Mouse (Mus musculus) liver, embryonic 14 days (tissue): ENCODE measurements around the gene Ikbkg. TPM values are rescaled to one million over a fixed set of nuclear protein-coding genes. Genes with fewer than 3 reads are reported as not detected.

Experiments used
- polyA plus RNA-seq: library from polyadenylated mRNA; depleted of rRNA; stranded (reverse); fragments of >200 nt; gene quantifications from 2 replicates; pipeline ENCODE4 v1.2.3, GENCODE M21; 2012; rRNA removed

Ikbkg gene
- 12.9 and 13.4 TPM in 2 replicates for polyA plus RNA-seq

GRCm38 (mm10) chrX:74392535-74393443 is at the start of gene Ikbkg, which contains the start of gene Fam3a:
Ikbkg (plus strand) TSS chrX:74393290.
Fam3a (minus strand) TSS chrX:74393272.

DNA sequence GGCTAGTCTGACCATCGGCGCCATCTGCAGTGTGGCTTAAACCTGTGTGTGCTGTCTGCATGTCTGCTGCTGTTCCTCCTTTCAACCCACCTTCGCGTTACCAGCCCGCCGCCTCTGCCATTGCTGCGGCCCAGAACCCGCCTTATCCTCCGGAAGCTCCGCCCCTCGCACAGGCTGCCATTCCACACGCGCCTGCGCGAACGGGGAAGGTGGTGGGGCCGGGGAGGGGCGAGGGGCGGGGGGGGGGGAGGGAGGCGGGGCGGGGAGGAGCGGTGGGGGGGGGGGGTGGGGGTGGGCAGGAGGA is 39.7 kb upstream of the Ikbkg start, which contains the start of gene Lage3:
TSS of gene Lage3 (minus strand) at position 152 of the 304 bp plus-strand sequence.

DNA sequence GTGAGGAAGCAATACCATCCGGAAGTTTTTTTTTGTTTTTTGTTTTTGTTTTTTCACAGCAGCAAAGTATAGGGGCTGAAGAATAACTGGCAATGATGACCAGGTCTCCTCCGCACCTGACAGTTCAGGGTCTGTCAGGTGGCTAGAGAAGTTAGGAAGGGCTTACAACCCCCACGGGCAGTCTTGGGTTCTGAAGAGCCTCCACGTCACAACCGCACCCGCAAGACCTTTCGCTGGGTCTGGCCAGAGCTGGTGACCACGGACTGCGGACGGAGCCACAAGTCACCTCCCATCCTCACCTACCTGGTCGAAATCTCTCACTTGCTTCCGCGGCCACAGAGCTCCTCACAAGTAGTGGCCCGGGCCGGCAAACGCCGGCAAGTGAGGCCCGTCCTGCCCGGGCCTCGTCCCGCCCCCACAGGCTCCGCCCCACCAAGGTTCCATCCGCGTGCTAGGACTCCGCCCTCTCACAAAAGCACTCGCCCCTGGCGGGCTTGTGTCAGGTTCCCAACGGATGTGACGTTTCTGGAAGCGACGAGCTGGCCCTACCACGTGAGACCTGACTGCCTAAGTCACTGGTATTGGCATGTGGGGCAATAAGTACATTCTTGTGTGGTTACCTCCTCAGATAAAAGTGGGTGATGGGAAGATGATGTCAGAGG is 20.1 kb upstream of the Ikbkg start, which contains the start of the genes Ubl4a and Slc10a3:
TSS of gene Ubl4a (minus strand) at position 331 of the 662 bp plus-strand sequence.
TSS of gene Slc10a3 (minus strand) at position 462 of the 662 bp plus-strand sequence.

GRCm38 (mm10) chrX:74428826-74429276 is 35.8 kb downstream of the Ikbkg start, which contains the start of gene G6pdx:
G6pdx (minus strand) TSS chrX:74429194.

GRCm38 (mm10) chrX:74481349-74481885 is 88.3 kb downstream of the Ikbkg start, which contains the start of gene Gm6880:
Gm6880 (minus strand) TSS chrX:74481399.

Other genes with a start within 250 kb of the Ikbkg start
- not detected in 2 replicates for gene Tex28, start 225.5 kb upstream of the Ikbkg start, polyA plus RNA-seq
- not detected in 2 replicates for gene Tktl1, start 216.0 kb upstream of the Ikbkg start, polyA plus RNA-seq
- gene Flna, start 143.5 kb upstream of the Ikbkg start, polyA plus RNA-seq = 62.6 and 67.5 TPM in 2 replicates
- 24.7 and 30.3 TPM in 2 replicates for gene Emd, start 138.6 kb upstream of the Ikbkg start, polyA plus RNA-seq
- 1,179 and 1,434 TPM in 2 replicates for gene Rpl10, start 122.5 kb upstream of the Ikbkg start, polyA plus RNA-seq
- 18.0 and 20.9 TPM in 2 replicates for gene Taz, start 111.4 kb upstream of the Ikbkg start, polyA plus RNA-seq
- gene Dnase1l1, start 111.0 kb upstream of the Ikbkg start, polyA plus RNA-seq = 21.8 and 24.2 TPM in 2 replicates
- 58.9 and 70.1 TPM in 2 replicates for gene Atp6ap1, start 96.2 kb upstream of the Ikbkg start, polyA plus RNA-seq
- gene Gdi1, start 88.3 kb upstream of the Ikbkg start, polyA plus RNA-seq = 101 and 102 TPM in 2 replicates
- gene Fam50a, start 80.3 kb upstream of the Ikbkg start, polyA plus RNA-seq = 22.3 and 24.1 TPM in 2 replicates
- gene Plxna3, start 64.2 kb upstream of the Ikbkg start, polyA plus RNA-seq = 2.8 and 2.9 TPM in 2 replicates
- 43.3 and 50.5 TPM in 2 replicates for gene Lage3, start 39.7 kb upstream of the Ikbkg start, polyA plus RNA-seq
- gene Ubl4a, start 20.1 kb upstream of the Ikbkg start, polyA plus RNA-seq = 18.2 and 19.7 TPM in 2 replicates
- gene Slc10a3, start 19.9 kb upstream of the Ikbkg start, polyA plus RNA-seq = 3.6 and 4.8 TPM in 2 replicates
- 5.9 and 7.1 TPM in 2 replicates for gene Fam3a, start within 50 bp of the Ikbkg start, polyA plus RNA-seq
- gene G6pdx, start 35.9 kb downstream of the Ikbkg start, polyA plus RNA-seq = 22.1 and 30.4 TPM in 2 replicates
- not detected in 2 replicates for gene Gm6880, start 88.1 kb downstream of the Ikbkg start, polyA plus RNA-seq
- gene Olfr1326-ps1, start 181.6 kb downstream of the Ikbkg start, polyA plus RNA-seq = not detected in 2 replicates
- not detected in 2 replicates for gene Olfr1325, start 199.4 kb downstream of the Ikbkg start, polyA plus RNA-seq